Mouse (Mus musculus): ENCODE results near the gene Hspe1. TPM values are rescaled to one million over a fixed set of nuclear protein-coding genes. Genes with fewer than 3 reads are reported as not detected.
"Not testable (repeated sequence)": the region's sequence is repeated elsewhere in the genome, so short reads cannot be mapped to it uniquely, and the experiment has no call there.

Hspe1 gene
- polyA plus RNA-seq, 1 experiment from 2014 or later, result 508 TPM

- Histone ChIP-seq H3K4me3 (ENCODE audit: low read length) (peak overlapping the region; percentile 82), H3K4me1 (ENCODE audit: control insufficient read depth, insufficient read depth, low read length) (0 out of 2 replicates have a peak, but pooled peaks cover 3% of the 10 kb centered on the region), H3K27me3 (ENCODE audit: control insufficient read depth, insufficient read depth, low read length) (no peaks in the 10 kb centered on the region), H3K27ac (ENCODE audit: low read depth, low read length) (peak overlapping the region; percentile 74), H3K36me3 (ENCODE audit: control insufficient read depth, insufficient read depth, low read length) (no peaks in the 10 kb centered on the region), H3K4me2 (replicated peaks; ENCODE audit: low read depth, low read length) (peak overlapping the region; percentile 60), H3K9ac (ENCODE audit: low read depth, low read length) (peak overlapping the region; percentile 75), H3K9me3 (ENCODE audit: control insufficient read depth, low read length) (no peaks in the 10 kb centered on the region)
- WGBS, result under 1% methylated on average over 38 of the region's 42 CpGs
- ATAC-seq (ENCODE audit: low FRiP score, low TSS enrichment), result peak; percentile 78; the same call in 1 of the 2 replicates
These were observed 34.9 kb upstream of the Hspe1 start for GRCm38 (mm10) chr1:55053005-55053404.

- peak overlapping the region; percentile 75; the same call in 1 of the 2 replicates for H3K9ac ChIP-seq (ENCODE audit: low read depth, low read length)
- 67% methylated on average over 4 of the region's 4 CpGs for WGBS
- no peaks in the 10 kb centered on the region for H3K36me3 ChIP-seq (ENCODE audit: control insufficient read depth, insufficient read depth, low read length)
- H3K9me3 ChIP-seq (ENCODE audit: control insufficient read depth, low read length), result no peaks in the 10 kb centered on the region
- no peak overlapping the region for H3K27ac ChIP-seq (ENCODE audit: low read depth, low read length)
- no peaks in the 10 kb centered on the region for H3K27me3 ChIP-seq (ENCODE audit: control insufficient read depth, insufficient read depth, low read length)
- peak overlapping the region; percentile 60 for H3K4me2 ChIP-seq (replicated peaks; ENCODE audit: low read depth, low read length)
- peak overlapping the region; percentile 82 for H3K4me3 ChIP-seq (ENCODE audit: low read length)
- 0 out of 2 replicates have a peak, but pooled peaks cover 3% of the 10 kb centered on the region for H3K4me1 ChIP-seq (ENCODE audit: control insufficient read depth, insufficient read depth, low read length)
- no peak for ATAC-seq (ENCODE audit: low FRiP score, low TSS enrichment)
These were observed 34.3 kb upstream of the Hspe1 start for GRCm38 (mm10) chr1:55053596-55053995.

GRCm38 (mm10) chr1:55055322-55056115 lies 32.4 kb upstream of the Hspe1 start:
- Histone ChIP-seq H3K27me3 (ENCODE audit: control insufficient read depth, insufficient read depth, low read length) (no peaks in the 10 kb centered on the region), H3K9me3 (ENCODE audit: control insufficient read depth, low read length) (no peaks in the 10 kb centered on the region), H3K9ac (ENCODE audit: low read depth, low read length) (no peak overlapping the region), H3K4me1 (ENCODE audit: control insufficient read depth, insufficient read depth, low read length) (0 out of 2 replicates have a peak, but pooled peaks cover 3% of the 10 kb centered on the region), H3K4me2 (replicated peaks; ENCODE audit: low read depth, low read length) (no peak overlapping the region), H3K36me3 (ENCODE audit: control insufficient read depth, insufficient read depth, low read length) (no peaks in the 10 kb centered on the region), H3K27ac (ENCODE audit: low read depth, low read length) (no peak overlapping the region), H3K4me3 (ENCODE audit: low read length) (no peak overlapping the region)
- ATAC-seq (ENCODE audit: low FRiP score, low TSS enrichment), result no peak
- 81% methylated on average over 5 of the region's 5 CpGs for WGBS

- WGBS, result 82% methylated on average over 2 of the region's 3 CpGs
- not testable (repeated sequence) for H3K4me3 ChIP-seq (ENCODE audit: low read length); H3K9ac ChIP-seq (ENCODE audit: low read depth, low read length); H3K4me1 ChIP-seq (ENCODE audit: control insufficient read depth, insufficient read depth, low read length); H3K9me3 ChIP-seq (ENCODE audit: control insufficient read depth, low read length); H3K36me3 ChIP-seq (ENCODE audit: control insufficient read depth, insufficient read depth, low read length); ATAC-seq (ENCODE audit: low FRiP score, low TSS enrichment); H3K27me3 ChIP-seq (ENCODE audit: control insufficient read depth, insufficient read depth, low read length); H3K27ac ChIP-seq (ENCODE audit: low read depth, low read length); H3K4me2 ChIP-seq (replicated peaks; ENCODE audit: low read depth, low read length)
These were observed 29.5 kb upstream of the Hspe1 start for GRCm38 (mm10) chr1:55058383-55058782.

GRCm38 (mm10) chr1:55061099-55061498 lies 26.8 kb upstream of the Hspe1 start:
- no peak for ATAC-seq (ENCODE audit: low FRiP score, low TSS enrichment)
- H3K9ac ChIP-seq (ENCODE audit: low read depth, low read length), result no peak overlapping the region
- H3K27me3 ChIP-seq (ENCODE audit: control insufficient read depth, insufficient read depth, low read length), result no peaks in the 10 kb centered on the region
- H3K36me3 ChIP-seq (ENCODE audit: control insufficient read depth, insufficient read depth, low read length), result peaks cover 12% of the 10 kb centered on the region
- H3K27ac ChIP-seq (ENCODE audit: low read depth, low read length), result no peak overlapping the region
- no peaks in the 10 kb centered on the region for H3K9me3 ChIP-seq (ENCODE audit: control insufficient read depth, low read length)
- H3K4me2 ChIP-seq (replicated peaks; ENCODE audit: low read depth, low read length), result no peak overlapping the region
- no peak overlapping the region for H3K4me3 ChIP-seq (ENCODE audit: low read length)
- no peaks in the 10 kb centered on the region for H3K4me1 ChIP-seq (ENCODE audit: control insufficient read depth, insufficient read depth, low read length)
- 90% methylated on average over 5 of the region's 5 CpGs for WGBS

- Histone ChIP-seq H3K27me3 (ENCODE audit: control insufficient read depth, insufficient read depth, low read length) (no peaks in the 10 kb centered on the region), H3K4me1 (ENCODE audit: control insufficient read depth, insufficient read depth, low read length) (no peaks in the 10 kb centered on the region), H3K4me3 (ENCODE audit: low read length) (no peak overlapping the region), H3K4me2 (replicated peaks; ENCODE audit: low read depth, low read length) (no peak overlapping the region), H3K9ac (ENCODE audit: low read depth, low read length) (no peak overlapping the region), H3K27ac (ENCODE audit: low read depth, low read length) (no peak overlapping the region), H3K9me3 (ENCODE audit: control insufficient read depth, low read length) (no peaks in the 10 kb centered on the region), H3K36me3 (ENCODE audit: control insufficient read depth, insufficient read depth, low read length) (peaks cover 15% of the 10 kb centered on the region)
- no peak for ATAC-seq (ENCODE audit: low FRiP score, low TSS enrichment)
- 91% methylated on average over 4 of the region's 4 CpGs for WGBS
These were observed 26.2 kb upstream of the Hspe1 start for GRCm38 (mm10) chr1:55061772-55062171.

GRCm38 (mm10) chr1:55072328-55072727 lies 15.6 kb upstream of the Hspe1 start:
- not testable (repeated sequence) for ATAC-seq (ENCODE audit: low FRiP score, low TSS enrichment); H3K4me2 ChIP-seq (replicated peaks; ENCODE audit: low read depth, low read length); H3K27me3 ChIP-seq (ENCODE audit: control insufficient read depth, insufficient read depth, low read length); H3K9me3 ChIP-seq (ENCODE audit: control insufficient read depth, low read length); H3K4me1 ChIP-seq (ENCODE audit: control insufficient read depth, insufficient read depth, low read length); H3K9ac ChIP-seq (ENCODE audit: low read depth, low read length); H3K27ac ChIP-seq (ENCODE audit: low read depth, low read length); H3K4me3 ChIP-seq (ENCODE audit: low read length)
- H3K36me3 ChIP-seq (ENCODE audit: control insufficient read depth, insufficient read depth, low read length), result peaks cover 17% of the 10 kb centered on the region

- ATAC-seq (ENCODE audit: low FRiP score, low TSS enrichment), result no peak; the same call in 1 of the 2 replicates
- no peak overlapping the region for H3K27ac ChIP-seq (ENCODE audit: low read depth, low read length)
- H3K4me1 ChIP-seq (ENCODE audit: control insufficient read depth, insufficient read depth, low read length), result no peaks in the 10 kb centered on the region
- no peak overlapping the region for H3K4me3 ChIP-seq (ENCODE audit: low read length)
- H3K36me3 ChIP-seq (ENCODE audit: control insufficient read depth, insufficient read depth, low read length), result peaks cover 36% of the 10 kb centered on the region
- WGBS, result 52% methylated on average over 2 of the region's 2 CpGs
- H3K9me3 ChIP-seq (ENCODE audit: control insufficient read depth, low read length), result no peaks in the 10 kb centered on the region
- H3K27me3 ChIP-seq (ENCODE audit: control insufficient read depth, insufficient read depth, low read length), result no peaks in the 10 kb centered on the region
- H3K4me2 ChIP-seq (replicated peaks; ENCODE audit: low read depth, low read length), result no peak overlapping the region
- no peak overlapping the region for H3K9ac ChIP-seq (ENCODE audit: low read depth, low read length)
These were observed 13.2 kb upstream of the Hspe1 start for GRCm38 (mm10) chr1:55074757-55075156.

GRCm38 (mm10) chr1:55075652-55076394 lies 12.1 kb upstream of the Hspe1 start:
- Histone ChIP-seq H3K4me3 (ENCODE audit: low read length) (no peak overlapping the region), H3K27ac (ENCODE audit: low read depth, low read length) (no peak overlapping the region), H3K4me2 (replicated peaks; ENCODE audit: low read depth, low read length) (no peak overlapping the region), H3K27me3 (ENCODE audit: control insufficient read depth, insufficient read depth, low read length) (no peaks in the 10 kb centered on the region), H3K36me3 (ENCODE audit: control insufficient read depth, insufficient read depth, low read length) (peaks cover 46% of the 10 kb centered on the region), H3K9me3 (ENCODE audit: control insufficient read depth, low read length) (no peaks in the 10 kb centered on the region), H3K9ac (ENCODE audit: low read depth, low read length) (no peak overlapping the region), H3K4me1 (ENCODE audit: control insufficient read depth, insufficient read depth, low read length) (no peaks in the 10 kb centered on the region)
- WGBS, result 72% methylated on average over 5 of the region's 5 CpGs
- ATAC-seq (ENCODE audit: low FRiP score, low TSS enrichment), result no peak

Measured in kidney, embryonic 14.5 days (tissue).